Mouse (Mus musculus): Measurements from ENCODE around the gene Orc6.

The Orc6 gene

DNA sequence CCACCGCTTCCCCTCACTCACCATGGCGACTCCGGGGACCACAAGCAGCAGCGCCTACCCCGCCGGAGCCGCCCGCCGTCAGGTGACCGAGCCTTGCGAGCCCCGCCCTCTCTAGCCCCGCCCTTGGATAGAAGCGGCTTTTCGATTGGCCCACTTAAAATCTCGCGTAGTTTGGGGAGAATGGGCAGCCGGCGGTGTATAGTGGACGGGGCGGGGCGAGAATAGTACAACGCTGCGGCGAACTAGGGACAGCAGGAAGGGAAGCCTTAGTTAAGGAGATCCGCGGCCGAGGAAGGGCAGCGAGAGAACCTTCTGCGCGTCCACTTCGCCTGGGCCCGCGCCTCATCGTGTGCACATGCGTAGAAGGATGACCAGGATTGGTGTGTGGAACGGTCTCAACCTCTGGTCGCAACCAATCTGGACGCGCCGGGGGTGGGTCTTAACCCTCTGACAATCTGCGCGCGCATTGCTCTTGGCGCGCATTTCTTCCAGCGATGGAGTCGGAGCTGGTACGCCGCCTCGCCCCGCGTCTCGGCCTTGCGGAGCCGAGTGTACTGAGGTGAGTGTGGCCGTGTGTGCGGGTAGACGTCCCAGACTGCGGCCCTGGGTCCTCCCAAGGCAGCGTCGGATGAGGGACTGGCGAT is at the start of gene Orc6, which contains the start of gene Vps35:
Orc6 (plus strand) TSS at position 199 of the 644 bp plus-strand sequence.
Vps35 (minus strand) TSS at position 369 of the 644 bp plus-strand sequence.
- DNase-seq = peak; percentile 98

DNA sequence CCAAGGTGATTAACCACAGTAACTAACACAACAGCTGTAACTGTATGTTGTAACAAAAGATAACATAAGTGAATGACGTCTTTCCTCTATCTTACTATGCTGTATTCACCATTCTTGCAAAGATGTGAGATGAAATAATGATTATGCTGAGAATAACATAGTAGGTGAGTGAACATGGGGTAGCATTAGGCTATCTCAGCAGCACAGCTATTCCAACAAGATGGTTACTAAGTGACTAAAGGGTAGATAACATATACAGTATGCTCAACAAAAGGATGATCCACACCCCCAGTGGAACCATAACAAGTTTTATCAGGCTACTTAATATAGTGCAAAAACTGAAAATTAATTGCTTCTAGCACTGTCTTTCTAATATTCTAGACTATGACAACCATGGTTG is 12.6 kb upstream of the Orc6 start:
- DNase-seq = no peak

DNA sequence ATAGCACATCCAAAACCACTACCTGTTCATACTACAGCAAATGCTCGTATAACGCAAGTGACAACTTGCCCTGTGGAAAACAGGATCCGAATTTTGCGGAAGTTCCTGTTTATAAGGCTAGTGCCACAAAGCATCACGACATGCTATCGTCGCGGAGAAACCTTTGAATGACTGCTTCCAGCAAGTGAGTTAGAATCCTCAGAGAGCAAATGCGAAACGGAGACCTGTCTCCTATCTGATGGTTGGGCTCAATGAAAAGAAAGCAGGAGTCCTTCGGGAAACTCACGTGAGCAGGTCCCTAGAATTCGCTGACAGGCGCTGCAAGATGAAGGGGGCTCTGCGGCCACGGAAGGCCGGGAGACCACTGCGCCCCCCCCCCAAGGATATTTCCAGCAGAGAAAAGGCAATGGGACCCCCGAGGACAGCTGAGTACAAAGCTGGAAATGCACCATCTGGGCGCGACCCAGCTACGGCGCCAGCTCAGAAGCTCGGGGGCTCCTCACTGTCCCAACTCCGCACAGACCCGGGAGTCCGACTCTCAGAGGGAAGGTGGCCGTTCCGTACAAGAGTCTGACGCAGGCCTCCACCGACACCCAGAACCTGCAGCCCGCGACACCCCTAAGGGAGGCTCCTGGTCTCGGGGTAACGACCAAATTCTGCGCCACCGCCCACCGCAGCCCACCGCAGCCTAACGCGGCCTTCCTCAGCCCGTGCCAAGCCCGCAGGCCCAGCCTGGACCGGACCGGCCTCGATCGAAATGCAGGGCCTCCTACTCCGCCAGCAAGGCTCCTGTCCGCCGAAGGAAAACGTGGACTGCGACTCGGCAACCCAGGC is 615 bp upstream of the Orc6 start:
- DNase-seq = no peak

DNA sequence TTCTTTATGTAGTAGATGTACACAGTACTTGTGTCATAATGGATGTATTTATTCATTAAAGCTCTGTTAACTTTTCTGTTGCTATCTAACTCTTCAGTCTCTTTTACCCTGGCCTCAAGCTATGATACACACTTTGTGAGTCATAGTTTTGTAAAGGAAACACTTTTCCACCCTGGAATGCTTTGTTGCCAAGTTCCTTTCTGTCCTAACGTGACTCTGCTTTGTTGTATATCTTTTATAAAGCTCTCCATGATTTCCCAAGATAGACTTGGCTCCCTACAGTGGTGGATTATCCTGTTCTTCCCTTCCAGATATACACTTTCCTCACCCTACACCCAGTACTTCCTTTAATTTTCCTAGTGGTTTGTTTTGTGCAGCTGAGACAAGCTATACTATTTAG is 2.5 kb downstream of the Orc6 start:
- DNase-seq = no peak

DNA sequence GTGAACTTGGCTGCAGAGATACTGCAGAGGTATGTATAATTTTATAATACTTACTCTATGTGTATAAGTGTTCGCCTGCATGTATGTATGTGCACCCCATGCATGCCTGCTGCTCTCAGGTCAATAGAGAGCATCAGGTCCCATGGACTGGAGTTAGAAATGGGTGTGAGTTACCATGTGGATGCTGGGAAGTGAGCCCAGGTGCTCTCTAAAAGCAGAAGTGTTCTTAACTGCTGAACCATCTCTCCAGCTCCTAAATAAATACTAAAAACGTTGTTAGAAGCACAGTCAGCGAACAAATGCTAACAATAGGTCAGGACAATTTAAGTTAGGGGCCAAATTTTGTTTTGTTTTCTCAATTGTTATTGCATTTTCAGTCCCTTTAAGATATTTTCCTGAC is 3.5 kb downstream of the Orc6 start:
- DNase-seq = peak; percentile 30

DNA sequence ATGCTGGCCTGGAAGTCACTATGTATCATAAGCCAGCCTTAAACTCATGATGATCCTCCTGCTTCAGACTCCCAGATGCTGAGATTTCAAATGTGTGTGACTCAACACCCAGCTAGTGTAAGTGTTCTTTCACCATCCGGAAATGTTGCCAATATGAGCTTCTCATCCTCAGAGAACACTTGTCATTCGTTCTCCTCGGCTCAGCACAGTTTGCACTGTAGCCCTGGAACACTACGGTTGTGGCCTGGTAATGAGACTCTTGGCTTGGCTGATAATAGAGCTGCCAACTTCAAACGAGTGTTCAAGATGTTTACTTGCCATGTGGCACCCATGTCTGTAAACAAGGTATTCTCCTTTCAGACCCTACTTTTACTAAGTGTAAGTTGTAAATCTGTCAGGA is 4.1 kb downstream of the Orc6 start:
- DNase-seq = no peak

DNA sequence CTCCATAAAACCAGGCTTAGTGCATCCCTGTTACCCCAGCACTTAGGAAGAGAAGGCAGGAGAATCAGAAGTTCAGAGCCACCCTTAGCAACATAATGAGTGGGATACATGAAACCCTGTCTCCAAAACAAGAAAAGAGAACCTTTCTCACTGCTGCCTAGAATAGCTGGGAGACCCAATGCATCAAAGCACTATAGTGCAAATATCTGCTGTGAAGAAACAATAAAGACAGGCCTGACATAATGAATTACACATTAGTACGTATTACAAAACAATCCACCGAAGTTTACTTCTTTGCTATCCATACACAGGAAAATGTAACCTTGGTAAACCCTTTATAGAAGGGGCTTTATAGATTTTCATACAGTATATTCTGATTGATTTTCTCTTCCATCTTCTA is 9.1 kb downstream of the Orc6 start:
- no peak for DNase-seq

DNA sequence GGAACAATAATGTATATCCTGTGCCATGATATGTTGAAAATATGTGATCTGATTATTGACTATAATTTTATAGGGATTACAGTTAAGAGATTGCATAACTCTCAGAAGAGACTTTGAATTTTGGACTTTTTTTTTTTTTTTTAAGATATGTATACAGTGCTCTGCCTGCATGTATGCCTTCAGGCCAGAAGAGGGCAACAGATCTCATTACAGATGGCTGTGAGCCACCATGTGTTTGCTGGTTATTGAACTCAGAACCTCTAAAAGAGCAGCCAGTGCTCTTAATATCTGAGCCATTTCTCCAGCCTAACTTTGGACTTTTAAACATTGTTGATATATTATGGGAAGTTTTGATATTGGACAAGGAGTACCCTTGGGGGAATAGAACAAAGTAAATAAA is 12.3 kb downstream of the Orc6 start:
- peak; percentile 24 for DNase-seq

DNA sequence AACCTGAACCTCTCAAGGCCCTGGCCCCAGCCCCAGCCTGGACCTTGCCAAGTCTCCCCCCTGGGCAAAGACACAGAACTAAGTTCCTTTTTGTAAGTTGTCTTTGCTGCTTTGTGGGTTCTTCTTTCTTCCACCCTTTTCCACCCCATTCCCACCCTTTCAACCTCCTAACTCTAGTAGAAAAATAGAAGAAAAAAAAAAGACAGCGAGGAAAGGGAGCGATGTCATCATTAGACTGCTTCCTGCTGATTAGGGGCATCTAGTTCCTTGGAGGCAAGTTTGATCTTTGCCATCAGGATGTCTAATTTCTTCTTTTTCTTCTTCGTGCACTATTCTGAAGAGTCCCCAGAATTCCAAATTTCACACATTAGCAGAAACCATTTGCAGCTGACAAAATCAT is 13.6 kb downstream of the Orc6 start:
- no peak for DNase-seq

DNA sequence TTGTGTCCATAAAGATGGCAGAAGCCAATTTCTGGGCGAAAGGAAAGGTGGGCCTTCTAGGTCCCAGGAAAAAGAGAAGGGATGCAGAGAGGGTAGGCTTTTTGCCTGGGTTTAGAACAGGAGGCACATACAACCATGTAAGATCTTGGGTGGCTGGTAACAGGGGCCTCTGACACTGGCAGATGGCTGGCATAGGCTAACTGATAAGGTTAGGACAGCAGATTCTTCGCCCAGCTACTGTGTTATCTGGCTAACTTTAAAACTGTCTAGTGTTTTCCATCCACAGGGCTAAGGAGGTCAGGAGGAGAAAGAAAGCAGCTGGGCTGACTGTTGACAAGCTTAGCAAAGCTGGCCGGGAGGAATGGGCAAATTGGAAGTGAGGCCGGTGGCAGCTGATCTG is 19.1 kb downstream of the Orc6 start:
- DNase-seq = no peak

DNA sequence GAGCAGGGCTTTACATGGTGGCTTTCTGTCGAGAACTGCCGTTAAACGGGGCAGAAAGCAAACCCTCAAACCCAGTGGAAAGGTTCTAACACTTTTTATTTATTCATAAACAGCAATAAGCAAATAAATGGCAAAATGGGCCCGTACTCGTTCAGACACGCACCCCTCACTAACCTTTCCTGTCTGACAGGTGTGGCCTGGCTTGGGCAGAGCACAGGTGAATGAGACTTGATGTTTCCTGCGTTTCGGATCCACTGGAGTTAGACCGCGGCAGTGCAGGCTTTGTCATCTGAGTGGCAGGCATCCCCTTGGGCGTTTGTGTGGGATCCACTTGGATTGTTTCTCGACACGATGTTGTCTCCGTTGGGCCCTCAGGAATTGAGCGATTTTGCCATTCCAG is 22.5 kb downstream of the Orc6 start:
- no peak for DNase-seq

DNA sequence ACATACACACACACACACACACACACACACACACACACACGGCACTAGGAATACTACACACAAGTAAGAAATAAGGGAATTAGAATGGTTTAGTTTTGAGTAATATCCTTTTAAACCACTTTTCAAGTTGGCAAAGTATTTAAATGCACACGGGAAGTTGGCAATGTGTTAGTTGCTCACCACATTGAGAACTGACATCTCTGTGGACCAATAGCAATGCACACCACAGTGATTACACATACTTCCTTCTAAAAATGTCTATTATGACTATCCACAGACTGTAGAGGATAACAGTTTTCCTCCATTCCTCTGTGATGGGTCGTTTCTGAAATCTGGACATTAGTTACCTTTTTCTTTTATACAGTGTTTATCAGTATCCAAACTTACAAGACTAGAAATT is 23.7 kb downstream of the Orc6 start:
- no peak for DNase-seq

DNA sequence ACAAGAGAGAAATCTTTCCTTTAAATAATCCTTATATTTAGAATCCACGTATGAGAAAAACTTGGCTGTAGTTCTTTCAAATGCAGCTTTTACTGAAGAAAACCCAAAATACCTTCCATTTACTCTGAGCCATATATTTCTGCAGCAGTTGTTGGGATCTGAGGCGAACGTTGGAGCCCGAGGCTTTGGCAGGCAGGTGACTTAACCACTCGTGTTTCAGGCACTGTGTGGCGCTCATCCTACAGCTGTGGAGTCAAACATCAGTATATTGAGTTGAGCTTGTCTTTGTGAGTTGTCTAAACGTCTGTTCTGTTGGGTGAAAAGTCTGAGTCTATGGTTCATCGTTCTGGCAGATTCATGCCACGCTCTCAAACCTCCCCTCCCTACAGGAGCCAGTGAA is 27.6 kb downstream of the Orc6 start:
- no peak for DNase-seq

DNA sequence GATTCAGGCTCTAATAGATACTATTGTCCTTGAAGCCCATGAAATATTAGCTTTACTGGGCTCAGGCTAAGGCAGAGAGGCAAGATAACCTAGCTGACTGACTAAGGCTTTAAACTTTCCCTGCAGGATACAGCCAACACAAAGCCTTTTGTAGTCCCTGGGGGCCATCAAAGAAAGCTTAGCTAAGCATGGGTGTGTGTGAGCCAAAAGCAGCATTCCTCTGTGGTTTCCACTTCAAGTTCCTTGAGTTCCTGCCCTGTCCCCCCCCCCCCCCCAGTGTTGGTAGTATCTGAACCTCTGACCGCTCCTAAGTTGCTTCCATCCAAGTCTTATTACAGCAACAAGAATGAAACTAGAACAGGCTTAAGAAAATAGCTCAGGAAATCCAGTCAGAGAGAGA is 30.1 kb downstream of the Orc6 start:
- DNase-seq = no peak

DNA sequence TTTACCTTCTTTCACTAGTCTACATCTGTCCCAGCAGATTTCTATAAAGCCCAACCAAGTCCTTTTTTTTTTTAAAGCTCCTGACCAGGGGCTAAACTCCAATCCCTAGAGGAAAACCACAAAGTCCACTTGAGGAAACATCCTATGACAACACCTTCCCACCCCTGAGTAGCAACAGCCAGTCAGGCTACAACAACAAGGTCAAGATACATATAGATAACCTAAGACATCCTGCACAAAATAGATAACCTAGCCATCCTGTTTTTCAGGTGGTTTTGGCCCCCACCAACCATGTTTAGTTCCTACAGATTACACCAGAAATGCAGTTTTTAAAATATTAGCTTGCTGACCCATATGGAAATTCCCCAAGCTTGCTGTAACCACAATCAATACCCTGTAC is 35.7 kb downstream of the Orc6 start:
- DNase-seq = no peak

DNA sequence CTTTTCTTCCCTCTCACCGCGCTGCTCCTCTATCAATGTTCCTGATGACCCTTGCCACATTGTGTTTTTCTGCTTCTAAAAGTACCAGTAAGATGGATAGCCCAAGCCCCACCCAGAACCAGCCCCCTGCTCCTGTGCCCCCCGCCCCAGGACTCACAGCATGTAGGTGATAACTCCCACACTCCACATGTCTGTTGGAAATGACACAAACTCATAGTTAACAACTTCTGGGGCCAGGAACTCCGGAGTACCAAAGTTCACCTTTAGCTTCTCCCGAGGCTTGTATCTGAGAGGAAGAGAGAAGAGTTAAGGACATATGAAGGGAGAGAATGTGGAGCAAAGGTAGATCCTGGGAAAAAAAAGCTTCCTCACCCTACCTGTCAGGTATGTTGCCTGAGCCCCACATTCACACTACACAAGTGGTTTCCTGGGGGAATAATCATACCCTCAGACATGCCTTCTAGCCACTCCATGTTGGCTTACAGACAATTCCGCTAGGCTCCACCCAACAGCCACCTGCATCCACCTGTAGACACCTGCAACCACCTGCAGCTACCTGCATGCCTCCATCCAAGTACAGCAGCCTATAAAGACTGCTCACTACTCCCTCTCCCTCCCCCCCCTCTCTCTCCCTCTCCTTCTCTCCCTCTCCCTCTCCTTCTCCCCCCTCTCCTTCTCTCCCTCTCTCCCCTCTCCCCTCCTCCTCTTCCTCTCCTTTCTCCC is 36.9 kb downstream of the Orc6 start:
- no peak for DNase-seq

DNA sequence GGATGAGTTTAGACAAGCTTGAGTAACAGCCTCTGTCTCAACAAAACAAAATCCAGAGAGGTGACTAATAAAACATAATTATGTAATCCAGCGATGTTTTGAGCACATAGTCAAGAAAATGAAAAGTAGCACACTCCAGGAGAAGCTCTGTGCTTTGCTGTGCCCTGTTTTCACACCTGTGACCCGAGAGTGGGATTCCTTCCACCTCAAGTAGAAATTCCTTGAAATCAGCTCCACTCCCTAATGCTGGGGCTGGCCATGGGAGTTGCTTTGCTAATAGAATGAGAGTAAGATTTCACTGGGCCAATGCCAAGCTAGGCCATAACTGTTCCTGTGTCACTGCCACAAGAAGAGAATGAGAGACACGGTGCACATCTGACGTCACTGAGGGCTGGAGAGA is 38.2 kb downstream of the Orc6 start:
- peak; percentile 8 for DNase-seq

DNA sequence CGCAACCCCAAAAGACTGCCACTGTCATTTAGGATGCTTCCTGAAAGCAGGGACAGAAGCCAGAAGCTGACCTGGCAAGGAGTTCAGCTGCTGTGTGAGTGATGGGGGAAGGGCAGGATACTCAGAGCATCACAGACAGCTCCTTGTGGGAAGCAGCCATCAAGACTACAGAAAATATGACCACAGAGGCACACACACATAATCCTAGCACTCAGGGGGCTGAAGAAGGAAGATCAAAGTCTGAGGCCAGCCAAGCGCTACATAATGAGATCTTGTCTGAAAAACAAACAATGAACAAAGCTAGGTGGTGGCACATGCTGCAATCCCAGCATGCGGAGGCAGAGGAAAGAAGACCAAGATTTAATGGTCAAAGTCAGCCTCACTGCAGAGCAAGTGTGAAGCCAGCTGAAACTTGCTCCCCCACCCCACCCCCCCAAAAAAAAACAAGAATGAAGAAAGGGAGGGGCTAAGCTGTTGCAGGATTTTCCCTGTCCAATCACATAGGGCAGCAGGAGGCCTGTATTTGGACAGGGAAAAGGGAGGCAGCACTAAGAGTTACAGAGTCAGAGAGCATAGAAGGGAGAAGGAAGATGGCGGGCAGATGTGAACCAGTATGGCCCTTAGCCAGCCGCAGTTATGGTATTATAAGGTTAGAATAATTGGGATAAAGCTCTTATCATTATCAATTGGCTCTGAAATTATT is 40.6 kb downstream of the Orc6 start:
- DNase-seq = no peak

DNA sequence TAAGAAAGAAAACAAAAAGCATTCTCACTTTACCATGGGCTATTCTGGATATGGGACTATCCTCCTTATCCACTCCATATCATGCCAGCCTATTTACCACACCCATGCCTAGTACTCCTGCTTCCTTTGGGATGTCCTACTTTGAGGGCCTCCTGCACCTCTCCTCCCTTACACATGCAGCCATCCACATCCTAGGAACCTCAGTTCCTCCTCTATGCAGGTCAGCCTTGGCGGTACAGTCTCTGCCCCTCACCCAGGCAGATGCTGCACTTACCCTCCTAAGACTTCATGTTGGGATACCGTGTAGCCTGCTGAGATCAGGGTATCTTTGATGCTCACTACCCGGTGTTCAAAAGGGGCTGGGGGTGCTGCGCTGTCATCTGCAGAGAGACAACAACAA is 53.9 kb downstream of the Orc6 start:
- DNase-seq = no peak
